ENCODE assay signal across 19 mouse cellular contexts in genomic region chr17:81529849-81530248, GRCm38 (mm10).
DNase-seq lines count a peak whose midpoint lies in the region; ATAC-seq lines count a peak whose summit lies in the region.
"Had no signal": no experiment of that assay in that cellular context is flagged by ENCODE, and none has a peak within 500 bp of the region (broad histone marks: within the 10 kb centered on the region; RNA-seq: fewer than 3 reads in every experiment).

No protein-coding gene starts in this region.

- no peaks in the 10 kb centered on the region for H3K36me3 ChIP-seq in forebrain, embryonic 16.5 days (ENCODE audit: control insufficient read depth, insufficient read depth)
- H3K36me3 ChIP-seq in forebrain, embryonic 10.5 days (replicated peaks), result no peaks in the 10 kb centered on the region
- H3K36me3 ChIP-seq in intestine, embryonic 15.5 days, result no peaks in the 10 kb centered on the region
- H3K36me3 ChIP-seq in intestine, embryonic 16.5 days (ENCODE audit: control insufficient read depth, insufficient read depth, low read length), result no peaks in the 10 kb centered on the region
- H3K36me3 ChIP-seq: neural tube, embryonic 13.5 days; stomach, embryonic 15.5 days had no signal

- H3K9me3 ChIP-seq in forebrain, embryonic 16.5 days (ENCODE audit: control insufficient read depth, low read length), result no peaks in the 10 kb centered on the region
- no peaks in the 10 kb centered on the region for H3K9me3 ChIP-seq in forebrain, embryonic 10.5 days
- H3K9me3 ChIP-seq in intestine, embryonic 15.5 days, result no peaks in the 10 kb centered on the region
- no peaks in the 10 kb centered on the region for H3K9me3 ChIP-seq in intestine, embryonic 16.5 days (ENCODE audit: control insufficient read depth, low read length)
- H3K9me3 ChIP-seq: heart, embryonic 13.5 days; neural tube, embryonic 13.5 days; stomach, embryonic 15.5 days had no signal

- no peak for ATAC-seq in forebrain, embryonic 16.5 days
- no peak; the same call in 1 of the 2 replicates for ATAC-seq in intestine, embryonic 15.5 days
- ATAC-seq in intestine, embryonic 16.5 days, result no peak
- ATAC-seq: activated CD4-positive, CD25-positive, alpha-beta regulatory T cell, adult 4 months; Patski had no signal

- no peak overlapping the region for H3K9ac ChIP-seq in forebrain, embryonic 16.5 days (replicated peaks; ENCODE audit: low read depth, low read length)
- no peak overlapping the region for H3K9ac ChIP-seq in intestine, embryonic 15.5 days
- H3K9ac ChIP-seq in intestine, embryonic 16.5 days (ENCODE audit: low read depth, low read length), result no peak overlapping the region
- H3K9ac ChIP-seq: heart, embryonic 13.5 days; neural tube, embryonic 13.5 days; stomach, embryonic 15.5 days had no signal

- H3K4me1 ChIP-seq in forebrain, embryonic 16.5 days (replicated peaks; ENCODE audit: control insufficient read depth, insufficient read depth, low read length), result peaks cover 4% of the 10 kb centered on the region; the same call in 1 of the 2 replicates
- H3K4me1 ChIP-seq in forebrain, embryonic 10.5 days, result peaks cover under 1% of the 10 kb centered on the region; the same call in 1 of the 2 replicates
- no peaks in the 10 kb centered on the region for H3K4me1 ChIP-seq in intestine, embryonic 15.5 days (replicated peaks)
- H3K4me1 ChIP-seq in intestine, embryonic 16.5 days (ENCODE audit: control insufficient read depth, insufficient read depth, low read length), result no peaks in the 10 kb centered on the region
- H3K4me1 ChIP-seq: stomach, embryonic 15.5 days had no signal

- H3K27ac ChIP-seq in forebrain, embryonic 16.5 days (ENCODE audit: low read length), result 0 out of 2 replicates have a peak overlapping the region, but pooled peaks have one; percentile 23
- H3K27ac ChIP-seq in forebrain, embryonic 10.5 days, result no peak overlapping the region
- H3K27ac ChIP-seq in intestine, embryonic 15.5 days, result peak overlapping the region; percentile 9; the same call in 1 of the 2 replicates
- no peak overlapping the region; the same call in 1 of the 2 replicates for H3K27ac ChIP-seq in intestine, embryonic 16.5 days (ENCODE audit: low read length)
- H3K27ac ChIP-seq: heart, embryonic 13.5 days; kidney, postnatal 0 days; neural tube, embryonic 13.5 days had no signal

- H3K27me3 ChIP-seq in forebrain, embryonic 16.5 days (replicated peaks; ENCODE audit: control insufficient read depth, insufficient read depth, low read length), result no peaks in the 10 kb centered on the region
- H3K27me3 ChIP-seq in forebrain, embryonic 10.5 days (ENCODE audit: poor library complexity, severe bottlenecking), result peaks cover 89% of the 10 kb centered on the region
- H3K27me3 ChIP-seq in intestine, embryonic 15.5 days (replicated peaks), result no peaks in the 10 kb centered on the region
- H3K27me3 ChIP-seq in intestine, embryonic 16.5 days (replicated peaks; ENCODE audit: control insufficient read depth, insufficient read depth, low read length), result no peaks in the 10 kb centered on the region
- H3K27me3 ChIP-seq: heart, embryonic 13.5 days; neural tube, embryonic 13.5 days; Patski; stomach, embryonic 15.5 days had no signal

- no peak overlapping the region for H3K4me2 ChIP-seq in forebrain, embryonic 16.5 days (ENCODE audit: low read length)
- H3K4me2 ChIP-seq in intestine, embryonic 15.5 days (replicated peaks), result no peak overlapping the region
- H3K4me2 ChIP-seq in intestine, embryonic 16.5 days (ENCODE audit: low read depth, low read length), result no peak overlapping the region
- H3K4me2 ChIP-seq: heart, embryonic 13.5 days; neural tube, embryonic 13.5 days; stomach, embryonic 15.5 days had no signal

- no peak for DNase-seq in forebrain, embryonic 10.5 days (ENCODE audit: extremely low spot score, low spot score)
- DNase-seq in cerebellum, adult 9-11 months, result peak; percentile 41
- DNase-seq in forelimb bud, embryonic 11.5 days (ENCODE audit: low read depth, low spot score), result peak; percentile 49
- DNase-seq in adrenal gland, postnatal 36 days, result no peak
- DNase-seq: adrenal gland, postnatal 14 days; kidney, adult 11 months; liver; lung, adult 18-20 months; thymus, adult 2 months had no signal

- no peak overlapping the region for H3K4me3 ChIP-seq in forebrain, embryonic 16.5 days (replicated peaks; ENCODE audit: low read length)
- H3K4me3 ChIP-seq in forebrain, embryonic 10.5 days, result no peak overlapping the region
- no peak overlapping the region for H3K4me3 ChIP-seq in intestine, embryonic 15.5 days (replicated peaks)
- no peak overlapping the region for H3K4me3 ChIP-seq in intestine, embryonic 16.5 days (ENCODE audit: low read length)
- H3K4me3 ChIP-seq: heart, embryonic 13.5 days; left cerebral cortex, adult 2 months; neural tube, embryonic 13.5 days; stomach, embryonic 15.5 days had no signal

- WGBS in forebrain, embryonic 16.5 days, result 70% methylated on average over 2 of the region's 2 CpGs
- WGBS in forebrain, embryonic 10.5 days, result 83% methylated on average over 2 of the region's 2 CpGs
- 52% methylated on average over 2 of the region's 2 CpGs for WGBS in intestine, embryonic 15.5 days
- WGBS in intestine, embryonic 16.5 days, result 48% methylated on average over 2 of the region's 2 CpGs

Comparison
In these comparisons a context has a peak if more than half of its experiments do, and no peak if none do; other contexts are left out.
1. H3K27ac ChIP-seq: peak in forebrain, embryonic 16.5 days (single experiment) and intestine, embryonic 15.5 days (single experiment); none in forebrain, embryonic 10.5 days (single experiment) and intestine, embryonic 16.5 days (single experiment).
2. DNase-seq: peak in cerebellum, adult 9-11 months (single experiment) and forelimb bud, embryonic 11.5 days (single experiment); none in forebrain, embryonic 10.5 days (single experiment) and adrenal gland, postnatal 36 days (0 of 2).